Mouse (Mus musculus) kidney, embryonic 14.5 days (tissue): ENCODE measurements around the gene Ephx3. TPM values are rescaled to one million over a fixed set of nuclear protein-coding genes. Genes with fewer than 3 reads are reported as not detected.

Source experiments
- ATAC-seq: fragments of 200-750 bp; cut with Nextera tagmentation; 2 replicates; pipeline ENCODE4 v1.8.0; 2017; ENCODE audit warnings: moderate number of reproducible peaks, mild to moderate bottlenecking, moderate TSS enrichment, moderate library complexity; ENCODE audit not compliant: low FRiP score, low TSS enrichment
- H3K27ac ChIP-seq: fragments of 300-500 bp; sonication (generic); 2 replicates; pipeline ENCODE4 v1.5.1; 2014; ENCODE audit warnings: low read depth, mild to moderate bottlenecking, low read length, moderate library complexity, mixed read lengths
- H3K27me3 ChIP-seq: fragments of 300-500 bp; sonication (generic); 2 replicates; pipeline ENCODE4 v1.6.1; 2014; ENCODE audit warnings: mild to moderate bottlenecking, low read length; ENCODE audit not compliant: control insufficient read depth, insufficient read depth
- H3K36me3 ChIP-seq: fragments of 300-500 bp; sonication (generic); 2 replicates; pipeline ENCODE4 v1.6.1; 2014; ENCODE audit warnings: low read length, mixed read lengths; ENCODE audit not compliant: control insufficient read depth, insufficient read depth
- H3K4me1 ChIP-seq: fragments of 300-500 bp; sonication (generic); 2 replicates; pipeline ENCODE4 v1.6.1; 2014; ENCODE audit warnings: low read length, mixed read lengths; ENCODE audit not compliant: control insufficient read depth, insufficient read depth
- H3K4me2 ChIP-seq: fragments of 300-500 bp; sonication (generic); replicated peaks from 2 replicates; pipeline ENCODE4 v1.6.1; 2014; ENCODE audit warnings: low read depth, mild to moderate bottlenecking, low read length
- H3K4me3 ChIP-seq: fragments of 300-500 bp; sonication (generic); 2 replicates; pipeline ENCODE4 v1.5.1; 2014; ENCODE audit warnings: mild to moderate bottlenecking, low read length
- H3K9ac ChIP-seq: fragments of 300-500 bp; sonication (generic); 2 replicates; pipeline ENCODE4 v1.6.1; 2014; ENCODE audit warnings: low read depth, mild to moderate bottlenecking, low read length, moderate library complexity
- H3K9me3 ChIP-seq: fragments of 300-500 bp; sonication (generic); 2 replicates; pipeline ENCODE4 v1.6.1; 2016; ENCODE audit warnings: low read length; ENCODE audit not compliant: control insufficient read depth
- WGBS: fragments of 180-500 bp; shearing (Covaris S2); extraction: QIAGEN DNeasy Blood & Tissue Kit; methylation state at CpG from one replicate; pipeline ENCODE4 v1.1.7; 2014; 5-methylcytosine and 5-hydroxymethylcytosine counted together
- polyA plus RNA-seq: library from polyadenylated mRNA; unstranded; fragments of >200 nt; fragmentation: Nextera tagmentation; extraction: Ambion mirVana; gene quantifications from 2 replicates; pipeline ENCODE4 v1.2.1, GENCODE M21; 2014

Gene Ephx3
- polyA plus RNA-seq, 1 experiment from 2014 or later: not detected

DNA sequence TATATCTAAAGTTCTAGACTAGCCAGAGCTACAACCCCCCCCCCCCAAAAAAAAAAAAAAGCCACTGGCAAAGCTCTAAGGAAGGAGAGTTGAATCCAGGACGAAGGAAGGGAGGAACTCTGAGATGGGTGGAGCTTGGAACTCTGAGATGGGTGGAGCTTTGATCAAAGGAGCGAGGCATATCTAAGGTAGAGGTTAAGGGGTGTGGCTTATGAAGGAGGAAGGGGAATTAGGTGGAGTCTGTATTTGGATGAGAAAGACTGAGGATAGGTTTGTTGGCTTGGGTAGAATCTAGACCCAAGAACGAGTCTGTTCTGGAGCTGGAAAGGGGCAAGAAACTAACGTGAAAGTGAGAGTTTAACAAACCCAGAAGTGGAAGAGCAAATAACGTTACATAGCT lies 501 bp upstream of the Ephx3 start:
- 11% methylated on average over 5 of the region's 5 CpGs for WGBS
- no peak overlapping the region for H3K9ac ChIP-seq
- peak overlapping the region; percentile 39; the same call in 1 of the 2 replicates for H3K4me3 ChIP-seq
- no peak overlapping the region for H3K27ac ChIP-seq
- no peaks in the 10 kb centered on the region for H3K9me3 ChIP-seq
- ATAC-seq: 0 out of 2 replicates have a peak, but pooled peaks have one; percentile 29
- peak overlapping the region; percentile 53; the same call in 1 of the 2 replicates for H3K4me2 ChIP-seq
- H3K27me3 ChIP-seq: peaks cover 13% of the 10 kb centered on the region
- H3K4me1 ChIP-seq: peaks cover 10% of the 10 kb centered on the region; the same call in 1 of the 2 replicates
- no peaks in the 10 kb centered on the region for H3K36me3 ChIP-seq

DNA sequence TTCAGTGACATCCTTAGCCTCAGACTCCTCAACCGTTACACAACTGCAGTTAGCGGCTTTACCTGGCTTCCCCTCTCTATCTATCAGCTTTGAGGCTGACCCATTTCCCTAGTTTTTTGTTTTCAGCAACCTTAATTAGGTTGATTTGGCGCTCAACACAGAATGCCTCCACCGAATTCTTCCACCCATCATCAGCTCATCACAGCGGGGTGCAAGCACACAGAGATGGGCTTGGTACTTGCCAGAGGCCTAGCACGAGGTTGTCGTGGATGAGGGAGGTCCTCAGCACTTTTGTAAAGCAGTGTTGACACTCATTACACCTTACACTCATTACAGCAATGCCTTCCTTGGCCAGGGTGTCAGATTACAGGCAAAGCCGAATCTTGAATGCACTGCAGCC lies 6.3 kb downstream of the Ephx3 start:
- no peak overlapping the region for H3K9ac ChIP-seq
- H3K4me3 ChIP-seq: no peak overlapping the region
- H3K27me3 ChIP-seq: 0 out of 2 replicates have a peak, but pooled peaks cover 1% of the 10 kb centered on the region
- H3K4me1 ChIP-seq: no peaks in the 10 kb centered on the region
- no peaks in the 10 kb centered on the region for H3K9me3 ChIP-seq
- ATAC-seq: no peak
- no peak overlapping the region for H3K27ac ChIP-seq
- H3K36me3 ChIP-seq: no peaks in the 10 kb centered on the region
- WGBS: 24% methylated on average over 8 of the region's 8 CpGs
- no peak overlapping the region for H3K4me2 ChIP-seq

- Histone ChIP-seq H3K36me3 (no peaks in the 10 kb centered on the region), H3K9me3 (no peaks in the 10 kb centered on the region), H3K9ac (no peak overlapping the region), H3K27me3 (no peaks in the 10 kb centered on the region), H3K4me3 (no peak overlapping the region), H3K27ac (no peak overlapping the region), H3K4me1 (no peaks in the 10 kb centered on the region), H3K4me2 (no peak overlapping the region)
- ATAC-seq: no peak
- WGBS: 54% methylated on average over 11 of the region's 11 CpGs
Observed at GRCm38 (mm10) chr17:32179621-32180491, 9.5 kb downstream of the Ephx3 start.

DNA sequence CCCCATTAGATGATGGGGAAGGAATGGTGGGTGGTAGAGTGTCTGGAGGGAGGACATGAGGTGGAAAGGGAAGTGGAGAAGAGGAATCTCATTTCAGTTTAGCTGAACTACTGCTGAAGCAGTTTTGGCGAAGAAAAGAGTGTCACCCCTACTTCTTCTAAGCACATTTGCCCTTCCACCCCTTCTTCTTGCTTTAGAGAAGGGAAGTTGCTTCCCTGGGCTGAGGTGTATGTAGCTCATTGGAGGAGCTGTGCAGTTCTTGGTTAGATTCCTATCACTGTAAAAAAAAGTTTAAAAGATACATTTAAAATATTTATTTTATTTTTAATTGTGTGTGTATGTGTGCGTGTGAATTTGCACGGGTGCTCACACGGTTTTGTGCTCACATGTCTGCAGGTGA lies 12.4 kb downstream of the Ephx3 start:
- WGBS: 92% methylated on average over 4 of the region's 4 CpGs
- H3K4me2 ChIP-seq: no peak overlapping the region
- ATAC-seq: no peak

DNA sequence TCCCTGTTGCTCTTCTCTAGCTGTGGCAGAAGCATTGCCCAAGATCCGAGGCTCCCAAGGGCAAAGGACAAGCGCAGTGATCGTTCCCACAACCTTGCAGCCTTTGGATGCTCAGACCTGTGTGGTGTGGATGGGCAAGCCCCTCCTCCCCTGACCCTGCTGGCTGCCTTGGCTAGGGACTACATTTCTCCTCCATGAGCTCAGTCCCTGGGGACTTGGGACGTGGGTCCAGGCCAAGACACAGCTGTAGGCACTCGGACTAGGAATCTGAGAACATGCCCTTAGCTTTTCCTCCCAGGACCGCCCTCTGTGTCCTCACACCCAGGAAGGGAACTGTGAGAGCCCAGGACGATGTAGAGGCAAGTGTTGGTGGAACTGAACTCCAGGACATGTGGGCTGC lies 16.2 kb downstream of the Ephx3 start:
- H3K4me1 ChIP-seq: no peaks in the 10 kb centered on the region
- no peaks in the 10 kb centered on the region for H3K27me3 ChIP-seq
- no peak overlapping the region for H3K27ac ChIP-seq
- 0 out of 2 replicates have a peak, but pooled peaks have one; percentile 24 for ATAC-seq
- 62% methylated on average over 7 of the region's 7 CpGs for WGBS
- H3K9me3 ChIP-seq: no peaks in the 10 kb centered on the region
- H3K4me3 ChIP-seq: no peak overlapping the region
- no peaks in the 10 kb centered on the region for H3K36me3 ChIP-seq
- no peak overlapping the region for H3K4me2 ChIP-seq
- H3K9ac ChIP-seq: no peak overlapping the region

More for the DNA sequence above, 12.4 kb downstream of the Ephx3 start:
- H3K4me3 ChIP-seq: no peak overlapping the region
- no peaks in the 10 kb centered on the region for H3K9me3 ChIP-seq
- no peak overlapping the region for H3K9ac ChIP-seq
- no peaks in the 10 kb centered on the region for H3K27me3 ChIP-seq
- no peaks in the 10 kb centered on the region for H3K4me1 ChIP-seq
- H3K27ac ChIP-seq: no peak overlapping the region
- H3K36me3 ChIP-seq: no peaks in the 10 kb centered on the region

- no peaks in the 10 kb centered on the region for H3K36me3 ChIP-seq
- no peaks in the 10 kb centered on the region for H3K27me3 ChIP-seq
- H3K4me2 ChIP-seq: no peak overlapping the region
- 78% methylated on average over 2 of the region's 2 CpGs for WGBS
- H3K9me3 ChIP-seq: no peaks in the 10 kb centered on the region
- H3K9ac ChIP-seq: no peak overlapping the region
- no peak for ATAC-seq
- H3K4me3 ChIP-seq: no peak overlapping the region
- H3K4me1 ChIP-seq: peaks cover under 1% of the 10 kb centered on the region; the same call in 1 of the 2 replicates
- no peak overlapping the region for H3K27ac ChIP-seq
Observed at GRCm38 (mm10) chr17:32172485-32172884, 16.9 kb downstream of the Ephx3 start.

GRCm38 (mm10) chr17:32169518-32170225 lies 19.7 kb downstream of the Ephx3 start:
- ATAC-seq: no peak
- Histone ChIP-seq H3K27ac (no peak overlapping the region), H3K4me1 (peaks cover 15% of the 10 kb centered on the region), H3K4me3 (no peak overlapping the region), H3K9me3 (no peaks in the 10 kb centered on the region), H3K9ac (no peak overlapping the region), H3K27me3 (no peaks in the 10 kb centered on the region), H3K36me3 (no peaks in the 10 kb centered on the region), H3K4me2 (no peak overlapping the region)
- WGBS: 71% methylated on average over 4 of the region's 4 CpGs

- Histone ChIP-seq H3K9ac (peak within 1 kb of the TSS; percentile 81), H3K4me3 (peak within 1 kb of the TSS; percentile 72), H3K27ac (peak within 1 kb of the TSS; percentile 92), H3K9me3 (no peaks in the 10 kb centered on the region), H3K4me2 (peak within 1 kb of the TSS; percentile 81), H3K4me1 (peaks cover 33% of the 10 kb centered on the region), H3K36me3 (no peaks in the 10 kb centered on the region), H3K27me3 (no peaks in the 10 kb centered on the region)
- ATAC-seq: peak; percentile 77
- under 1% methylated on average over 29 of the region's 39 CpGs for WGBS
Observed at GRCm38 (mm10) chr17:32166687-32167086, 22.7 kb downstream of the Ephx3 start, which contains the start of gene Notch3. Gene Notch3 (minus strand): TSS chr17:32166852.
